In genomic region chr5:67739261-67739660, GRCm38 (mm10) we compare ENCODE assay signal across 19 mouse cellular contexts.
"Had no signal": no experiment of that assay in that cellular context is flagged by ENCODE, and none has a peak within 500 bp of the region (broad histone marks: within the 10 kb centered on the region; RNA-seq: fewer than 3 reads in every experiment).

No protein-coding gene starts in this region.

- ATAC-seq: midbrain, embryonic 13.5 days; midbrain, embryonic 15.5 days had no signal

- H3K27ac ChIP-seq: liver, embryonic 14.5 days; macrophage; midbrain, embryonic 13.5 days; midbrain, embryonic 15.5 days had no signal

- H3K4me2 ChIP-seq: lung, embryonic 14.5 days; midbrain, embryonic 11.5 days; midbrain, embryonic 13.5 days; midbrain, embryonic 15.5 days had no signal

- H3K9ac ChIP-seq: liver, embryonic 14.5 days; lung, embryonic 14.5 days; midbrain, embryonic 13.5 days; midbrain, embryonic 15.5 days had no signal

- H3K27me3 ChIP-seq: megakaryocyte, embryonic 14.5 days; midbrain, embryonic 13.5 days; midbrain, embryonic 15.5 days had no signal

- DNase-seq: lung, adult 18-20 months; lung, embryonic 14.5 days; lung, postnatal 14 days; lung, postnatal 36 days; retina, postnatal 1 day; right cerebral cortex, adult 18-20 months; right cerebral cortex, postnatal 25 days; right cerebral cortex, postnatal 4 days; spleen, adult 18-20 months; thymus, adult 18-20 months; thymus, postnatal 14 days; thymus, postnatal 36 days had no signal

- H3K4me3 ChIP-seq: megakaryocyte, embryonic 14.5 days; midbrain, embryonic 13.5 days; midbrain, embryonic 15.5 days; myocyte had no signal

- H3K4me1 ChIP-seq: midbrain, embryonic 13.5 days; midbrain, embryonic 15.5 days had no signal

- H3K9me3 ChIP-seq: midbrain, embryonic 13.5 days; midbrain, embryonic 15.5 days had no signal
